Mouse (Mus musculus) midbrain, embryonic 15.5 days (tissue): ENCODE measurements around the gene Nipal3. TPM values are rescaled to one million over a fixed set of nuclear protein-coding genes. Genes with fewer than 3 reads are reported as not detected.
A peak's percentile ranks its signal among the peaks of the same experiment; 100 is the strongest.

Source experiments
- ATAC-seq: fragments of 200-750 bp; cut with Nextera tagmentation; replicated peaks from 2 replicates; pipeline ENCODE4 v1.8.0; 2017; ENCODE audit warnings: moderate TSS enrichment
- H3K27ac ChIP-seq: fragments of 300-500 bp; sonication (generic); 2 replicates; pipeline ENCODE4 v1.5.1; 2015; ENCODE audit warnings: mild to moderate bottlenecking, inconsistent platforms
- H3K27me3 ChIP-seq: fragments of 300-500 bp; sonication (generic); replicated peaks from 2 replicates; pipeline ENCODE4 v1.6.1; 2015; ENCODE audit warnings: inconsistent platforms
- H3K36me3 ChIP-seq: fragments of 300-500 bp; sonication (generic); replicated peaks from 2 replicates; pipeline ENCODE4 v1.6.1; 2015; ENCODE audit warnings: inconsistent platforms
- H3K4me1 ChIP-seq: fragments of 300-500 bp; sonication (generic); 2 replicates; pipeline ENCODE4 v1.6.1; 2015; ENCODE audit warnings: inconsistent platforms
- H3K4me2 ChIP-seq: fragments of 300-500 bp; sonication (generic); 2 replicates; pipeline ENCODE4 v1.6.1; 2015; ENCODE audit warnings: inconsistent platforms, mild to moderate bottlenecking, moderate library complexity
- H3K4me3 ChIP-seq: fragments of 300-500 bp; sonication (generic); 2 replicates; pipeline ENCODE4 v1.5.1; 2015; ENCODE audit warnings: mild to moderate bottlenecking, inconsistent platforms
- H3K9ac ChIP-seq: fragments of 300-500 bp; sonication (generic); 2 replicates; pipeline ENCODE4 v1.6.1; 2015; ENCODE audit warnings: mild to moderate bottlenecking, inconsistent platforms
- H3K9me3 ChIP-seq: fragments of 300-500 bp; sonication (generic); 2 replicates; pipeline ENCODE4 v1.6.1; 2016; ENCODE audit warnings: inconsistent platforms
- WGBS: fragments of 180-500 bp; shearing (Covaris S2); methylation state at CpG from one replicate; pipeline ENCODE4 v1.1.7; 2015; ENCODE audit warnings: mixed read lengths; 5-methylcytosine and 5-hydroxymethylcytosine counted together
- microRNA counts: library from miRNA; unstranded; fragments of <30 nt; microRNA quantifications from one replicate; lab custom pipeline; 2016
- microRNA-seq: library from miRNA; unstranded; fragments of <30 nt; microRNA quantifications from one replicate; pipeline ENCODE4, GENCODE M21; 2016
- polyA plus RNA-seq: library from polyadenylated mRNA; unstranded; fragments of >200 nt; fragmentation: Nextera tagmentation; extraction: Ambion mirVana; gene quantifications from 2 replicates; pipeline ENCODE4 v1.2.1, GENCODE M21; 2015

The Nipal3 gene
- polyA plus RNA-seq, 1 experiment from 2014 or later = 13.1 TPM

GRCm38 (mm10) chr4:135397991-135398390 is 96.8 kb downstream of the Nipal3 start, which contains the start of gene Ncmap:
Gene Ncmap (minus strand): TSS chr4:135398227.
- no peaks in the 10 kb centered on the region for H3K36me3 ChIP-seq
- H3K27me3 ChIP-seq = peaks cover 38% of the 10 kb centered on the region
- no peak for ATAC-seq
- H3K4me2 ChIP-seq = peak within 1 kb of the TSS; percentile 60
- peak within 1 kb of the TSS; percentile 33 for H3K4me3 ChIP-seq
- H3K9me3 ChIP-seq = no peaks in the 10 kb centered on the region
- WGBS = under 1% methylated on average over 29 of the region's 29 CpGs
- H3K9ac ChIP-seq = peak within 1 kb of the TSS; percentile 23
- H3K27ac ChIP-seq = no peak within 1 kb of the TSS
- H3K4me1 ChIP-seq = peaks cover 12% of the 10 kb centered on the region; the same call in 1 of the 2 replicates

GRCm38 (mm10) chr4:135397551-135397950 is 97.3 kb downstream of the Nipal3 start:
- 5% methylated on average over 16 of the region's 16 CpGs for WGBS
- Histone ChIP-seq H3K27ac (no peak overlapping the region), H3K27me3 (peaks cover 38% of the 10 kb centered on the region), H3K4me3 (peak overlapping the region; percentile 33), H3K4me1 (peaks cover 12% of the 10 kb centered on the region; the same call in 1 of the 2 replicates), H3K9me3 (no peaks in the 10 kb centered on the region), H3K36me3 (no peaks in the 10 kb centered on the region), H3K4me2 (peak overlapping the region; percentile 60), H3K9ac (peak overlapping the region; percentile 23)
- no peak for ATAC-seq

GRCm38 (mm10) chr4:135396303-135396702 is 98.5 kb downstream of the Nipal3 start:
- no peaks in the 10 kb centered on the region for H3K9me3 ChIP-seq
- no peak for ATAC-seq
- no peak overlapping the region for H3K4me3 ChIP-seq
- WGBS = 91% methylated on average over 5 of the region's 5 CpGs
- H3K36me3 ChIP-seq = no peaks in the 10 kb centered on the region
- no peak overlapping the region for H3K9ac ChIP-seq
- H3K4me1 ChIP-seq = peaks cover 12% of the 10 kb centered on the region; the same call in 1 of the 2 replicates
- H3K27me3 ChIP-seq = peaks cover 38% of the 10 kb centered on the region
- H3K27ac ChIP-seq = no peak overlapping the region
- no peak overlapping the region for H3K4me2 ChIP-seq

MicroRNAs within 50 kb of the gene (microRNA counts, 519-probe panel; counts per million panel counts)
- 2,154 counts per million, percentile 26 among the panel's probes with 10 or more counts for microRNA mmu-miR-700 (lab: Ali Mortazavi, UCI)

Small RNA genes lying within 50 kb of the gene (microRNA-seq; reads per million reads assigned to microRNA genes)
- gene Gm25317 (not detected), gene Mir700 (293 reads per million, percentile 65 among the genes with 10 or more reads in this experiment)

Other genes with a start within 250 kb of the Nipal3 start
- 63.8 and 69.5 TPM in 2 replicates for gene Clic4, start 222.2 kb downstream of the Nipal3 start, polyA plus RNA-seq
- 169 and 185 TPM in 2 replicates for gene Srrm1, start 141.7 kb downstream of the Nipal3 start, polyA plus RNA-seq
- gene Ncmap, start 96.8 kb downstream of the Nipal3 start, polyA plus RNA-seq = 1.1 and 1.2 TPM in 2 replicates
- gene Rcan3, start 61.2 kb downstream of the Nipal3 start, polyA plus RNA-seq = 53.0 and 54.1 TPM in 2 replicates
- 0.36 and 0.59 TPM in 2 replicates for gene Stpg1, start 248 bp downstream of the Nipal3 start, polyA plus RNA-seq
- gene Grhl3, start 78.6 kb upstream of the Nipal3 start, polyA plus RNA-seq = 1.5 TPM in 2 replicates
- 0.19 and 0.41 TPM in 2 replicates for gene Ifnlr1, start 191.2 kb upstream of the Nipal3 start, polyA plus RNA-seq
- not detected in 2 replicates for gene Il22ra1, start 233.1 kb upstream of the Nipal3 start, polyA plus RNA-seq